Mouse (Mus musculus) forebrain, embryonic 10.5 days (tissue): Measurements from ENCODE around the gene Bcap31. TPM values are rescaled to one million over a fixed set of nuclear protein-coding genes. Genes with fewer than 3 reads are reported as not detected.

ENCODE experiments used
- DNase-seq: peaks from one replicate; pipeline ENCODE4 v3.0.0-alpha.2; 2017; ENCODE audit warnings: low spot score; ENCODE audit errors: extremely low spot score
- H3K27ac ChIP-seq: fragments of 300-500 bp; sonication (generic); 2 replicates; pipeline ENCODE4 v1.5.1; 2016; ENCODE audit warnings: mild to moderate bottlenecking
- H3K27me3 ChIP-seq: fragments of 300-500 bp; sonication (generic); 2 replicates; pipeline ENCODE4 v1.6.1; 2016; ENCODE audit warnings: mild to moderate bottlenecking; ENCODE audit not compliant: poor library complexity, severe bottlenecking
- H3K36me3 ChIP-seq: fragments of 300-500 bp; sonication (generic); replicated peaks from 2 replicates; pipeline ENCODE4 v1.6.1; 2016; ENCODE audit warnings: mild to moderate bottlenecking, moderate library complexity
- H3K4me1 ChIP-seq: fragments of 300-500 bp; sonication (generic); 2 replicates; pipeline ENCODE4 v1.6.1; 2016
- H3K4me3 ChIP-seq: fragments of 300-500 bp; sonication (generic); 2 replicates; pipeline ENCODE4 v1.5.1; 2016; ENCODE audit warnings: mild to moderate bottlenecking, moderate library complexity
- H3K9me3 ChIP-seq: fragments of 300-500 bp; sonication (generic); 2 replicates; pipeline ENCODE4 v1.6.1; 2016; ENCODE audit warnings: mild to moderate bottlenecking, moderate library complexity
- WGBS: fragments of 180-500 bp; shearing (Covaris S2); methylation state at CpG from one replicate; pipeline ENCODE4 v1.1.7; 2016; 5-methylcytosine and 5-hydroxymethylcytosine counted together
- polyA plus RNA-seq: library from polyadenylated mRNA; unstranded; fragments of >200 nt; fragmentation: Nextera tagmentation; extraction: Ambion mirVana; gene quantifications from 2 replicates; pipeline ENCODE4 v1.2.1, GENCODE M21; 2016

Gene Bcap31
- polyA plus RNA-seq, 1 experiment from 2014 or later = 150 TPM

- H3K27me3 ChIP-seq = peaks cover 23% of the 10 kb centered on the region
- no peak for DNase-seq
- 73% methylated on average over 11 of the region's 11 CpGs for WGBS
- H3K4me3 ChIP-seq = peak overlapping the region; percentile 61
- peaks cover 37% of the 10 kb centered on the region for H3K4me1 ChIP-seq
- H3K36me3 ChIP-seq = peaks cover 18% of the 10 kb centered on the region
- H3K9me3 ChIP-seq = no peaks in the 10 kb centered on the region
- peak overlapping the region; percentile 48; the same call in 1 of the 2 replicates for H3K27ac ChIP-seq
These were observed 1.7 kb upstream of the Bcap31 start for GRCm38 (mm10) chrX:73717667-73718066.

- Histone ChIP-seq H3K4me3 (peak overlapping the region; percentile 61), H3K9me3 (no peaks in the 10 kb centered on the region), H3K27me3 (peaks cover 23% of the 10 kb centered on the region), H3K4me1 (peaks cover 37% of the 10 kb centered on the region), H3K27ac (peak overlapping the region; percentile 84), H3K36me3 (peaks cover 25% of the 10 kb centered on the region)
- 34% methylated on average over 30 of the region's 30 CpGs for WGBS
- no peak for DNase-seq
These were observed 952 bp upstream of the Bcap31 start for GRCm38 (mm10) chrX:73716709-73717545.

- Histone ChIP-seq H3K9me3 (no peaks in the 10 kb centered on the region), H3K4me3 (peak overlapping the region; percentile 61), H3K4me1 (peaks cover 37% of the 10 kb centered on the region), H3K36me3 (peaks cover 35% of the 10 kb centered on the region), H3K27me3 (peaks cover 23% of the 10 kb centered on the region), H3K27ac (peak overlapping the region; percentile 84)
- peak; percentile 20 for DNase-seq
- WGBS = 23% methylated on average over 21 of the region's 21 CpGs
These were observed 383 bp downstream of the Bcap31 start for GRCm38 (mm10) chrX:73715476-73716108.

- DNase-seq = no peak
- 94% methylated on average over 1 of the region's 1 CpGs for WGBS
These were observed 15.5 kb downstream of the Bcap31 start for GRCm38 (mm10) chrX:73700472-73700871.

GRCm38 (mm10) chrX:73690917-73691629 is 24.9 kb downstream of the Bcap31 start:
- Histone ChIP-seq H3K27me3 (0 out of 2 replicates have a peak, but pooled peaks cover 13% of the 10 kb centered on the region), H3K9me3 (no peaks in the 10 kb centered on the region), H3K4me1 (no peaks in the 10 kb centered on the region), H3K36me3 (peaks cover 69% of the 10 kb centered on the region), H3K27ac (no peak overlapping the region), H3K4me3 (no peak overlapping the region)
- 81% methylated on average over 5 of the region's 5 CpGs for WGBS
- no peak for DNase-seq

More at GRCm38 (mm10) chrX:73700472-73700871, 15.5 kb downstream of the Bcap31 start:
- Histone ChIP-seq H3K4me3 (no peak overlapping the region), H3K4me1 (no peaks in the 10 kb centered on the region), H3K27ac (no peak overlapping the region), H3K36me3 (peaks cover 72% of the 10 kb centered on the region), H3K27me3 (no peaks in the 10 kb centered on the region), H3K9me3 (no peaks in the 10 kb centered on the region)

- Histone ChIP-seq H3K27ac (no peak overlapping the region), H3K36me3 (peaks cover 91% of the 10 kb centered on the region), H3K4me3 (no peak overlapping the region), H3K27me3 (peaks cover 12% of the 10 kb centered on the region; the same call in 1 of the 2 replicates), H3K9me3 (no peaks in the 10 kb centered on the region), H3K4me1 (no peaks in the 10 kb centered on the region)
- no peak for DNase-seq
- WGBS = 90% methylated on average over 3 of the region's 3 CpGs
These were observed 30.3 kb downstream of the Bcap31 start for GRCm38 (mm10) chrX:73685629-73686028.

- peaks cover 92% of the 10 kb centered on the region for H3K36me3 ChIP-seq
- H3K27ac ChIP-seq = no peak overlapping the region
- H3K4me1 ChIP-seq = no peaks in the 10 kb centered on the region
- H3K27me3 ChIP-seq = peaks cover 12% of the 10 kb centered on the region; the same call in 1 of the 2 replicates
- no peak for DNase-seq
- H3K9me3 ChIP-seq = no peaks in the 10 kb centered on the region
- no peak overlapping the region for H3K4me3 ChIP-seq
These were observed 31.0 kb downstream of the Bcap31 start for GRCm38 (mm10) chrX:73684978-73685377.

GRCm38 (mm10) chrX:73684156-73684555 is 31.8 kb downstream of the Bcap31 start:
- no peak overlapping the region for H3K27ac ChIP-seq
- H3K4me1 ChIP-seq = no peaks in the 10 kb centered on the region
- no peak overlapping the region for H3K4me3 ChIP-seq
- DNase-seq = no peak
- H3K9me3 ChIP-seq = no peaks in the 10 kb centered on the region
- H3K36me3 ChIP-seq = peaks cover 94% of the 10 kb centered on the region
- peaks cover 8% of the 10 kb centered on the region; the same call in 1 of the 2 replicates for H3K27me3 ChIP-seq
- WGBS = 85% methylated on average over 2 of the region's 2 CpGs

- 94% methylated on average over 4 of the region's 4 CpGs for WGBS
- Histone ChIP-seq H3K27ac (no peak overlapping the region), H3K36me3 (peaks cover 60% of the 10 kb centered on the region)
These were observed 39.3 kb downstream of the Bcap31 start for GRCm38 (mm10) chrX:73676668-73677067.

GRCm38 (mm10) chrX:73675231-73675630 is 40.7 kb downstream of the Bcap31 start:
- no peaks in the 10 kb centered on the region for H3K9me3 ChIP-seq
- H3K36me3 ChIP-seq = peaks cover 46% of the 10 kb centered on the region
- H3K27me3 ChIP-seq = peaks cover 13% of the 10 kb centered on the region
- WGBS = 64% methylated on average over 2 of the region's 2 CpGs
- peaks cover 27% of the 10 kb centered on the region for H3K4me1 ChIP-seq
- DNase-seq = no peak
- H3K27ac ChIP-seq = no peak overlapping the region
- H3K4me3 ChIP-seq = peak overlapping the region; percentile 66; the same call in 1 of the 2 replicates

More at GRCm38 (mm10) chrX:73676668-73677067, 39.3 kb downstream of the Bcap31 start:
- no peak overlapping the region for H3K4me3 ChIP-seq
- DNase-seq = no peak
- no peaks in the 10 kb centered on the region for H3K9me3 ChIP-seq
- H3K4me1 ChIP-seq = peaks cover 27% of the 10 kb centered on the region
- H3K27me3 ChIP-seq = peaks cover 13% of the 10 kb centered on the region

- Histone ChIP-seq H3K4me1 (peaks cover 27% of the 10 kb centered on the region), H3K36me3 (peaks cover 34% of the 10 kb centered on the region), H3K9me3 (no peaks in the 10 kb centered on the region), H3K27me3 (peaks cover 13% of the 10 kb centered on the region), H3K27ac (peak overlapping the region; percentile 89), H3K4me3 (peak overlapping the region; percentile 66)
- 29% methylated on average over 20 of the region's 20 CpGs for whole genome bisulfite sequencing
- no peak for DNase-seq
These were observed 41.9 kb downstream of the Bcap31 start for GRCm38 (mm10) chrX:73673968-73674661.

- no peaks in the 10 kb centered on the region for H3K9me3 ChIP-seq
- H3K27me3 ChIP-seq = peaks cover 13% of the 10 kb centered on the region
- H3K4me3 ChIP-seq = peak overlapping the region; percentile 66
- 25% methylated on average over 32 of the region's 42 CpGs for WGBS
- H3K27ac ChIP-seq = peak overlapping the region; percentile 89
- H3K36me3 ChIP-seq = peaks cover 29% of the 10 kb centered on the region
- peaks cover 27% of the 10 kb centered on the region for H3K4me1 ChIP-seq
- DNase-seq = no peak
These were observed 42.4 kb downstream of the Bcap31 start for GRCm38 (mm10) chrX:73673619-73673967.
